Mouse (Mus musculus): ENCODE results near the gene Sept7.

- TF ChIP-seq GATA1 (IDR thresholded peaks at IDR 0.05; ENCODE audit: low read length) (no peak), TAL1 (IDR thresholded peaks at IDR 0.05; ENCODE audit: low read length) (no peak)
These were observed 27.3 kb upstream of the Sept7 start for GRCm38 (mm10) chr9:25224959-25225358.

Data from erythroblast, embryonic 14.5 days (primary cell).